8 mouse cellular contexts compared by ENCODE assay signal in genomic region chr11:84525421-84526274, GRCm38 (mm10). TPM values are rescaled to one million over a fixed set of nuclear protein-coding genes. Genes with fewer than 3 reads are reported as not detected.
DNase-seq lines count a peak whose midpoint lies in the region; ATAC-seq and TF ChIP-seq lines count a peak whose summit lies in the region.
"Had no signal": no experiment of that assay in that cellular context is flagged by ENCODE, and none has a peak within 500 bp of the region (broad histone marks: within the 10 kb centered on the region; RNA-seq: fewer than 3 reads in every experiment).

Lhx1 (minus strand) TSS chr11:84525535.

- H3K27ac ChIP-seq in CH12.LX (ENCODE audit: insufficient read depth, low read depth) = no peak within 1 kb of the TSS
- 0 out of 2 replicates have a peak within 1 kb of the TSS, but pooled peaks have one; percentile 24 for H3K27ac ChIP-seq in embryonic facial prominence, embryonic 10.5 days (replicated peaks)
- H3K27ac ChIP-seq in hindbrain, embryonic 16.5 days (ENCODE audit: low read depth, low read length) = peak within 1 kb of the TSS; percentile 77
- no peak within 1 kb of the TSS for H3K27ac ChIP-seq in liver, embryonic 14.5 days

- TF ChIP-seq CTCF in CH12.LX (conservative IDR thresholded peaks at IDR 0.05 in 1 of 2, IDR thresholded peaks at IDR 0.05 in 1 of 2; ENCODE audit: low read depth in 2 of 2, low read length in 2 of 2) = no peak
- no peak for TF ChIP-seq CTCF in G1E (IDR thresholded peaks at IDR 0.05; ENCODE audit: low read depth, low read length)
- TF ChIP-seq CTCF in liver, embryonic 14.5 days (IDR thresholded peaks at IDR 0.05; ENCODE audit: low read depth) = no peak

- TF ChIP-seq RAD21 in CH12.LX (IDR thresholded peaks at IDR 0.05; ENCODE audit: low read depth, low read length) = no peak

- TF ChIP-seq EP300 in CH12.LX (IDR thresholded peaks at IDR 0.05; ENCODE audit: low read length) = no peak
- TF ChIP-seq EP300 in liver, embryonic 14.5 days (IDR thresholded peaks at IDR 0.05; ENCODE audit: low read depth) = no peak

- H3K4me3 ChIP-seq in CH12.LX (replicated peaks in 1 of 3; ENCODE audit: low read depth in 2 of 3, low read length in 2 of 3, poor library complexity in 1 of 3) (peak within 1 kb of the TSS in 2 of 3 experiments; percentile 10 to 53), G1E (ENCODE audit: low read depth, low read length) (peak within 1 kb of the TSS; percentile 31; the same call in 1 of the 2 replicates)
- peak within 1 kb of the TSS; percentile 66 for H3K4me3 ChIP-seq in embryonic facial prominence, embryonic 10.5 days
- peak within 1 kb of the TSS; percentile 43 for H3K4me3 ChIP-seq in hindbrain, embryonic 16.5 days (ENCODE audit: low read length)
- peak within 1 kb of the TSS; percentile 1 to 34; a peak in 2 of 4 replicates for H3K4me3 ChIP-seq in liver, embryonic 14.5 days (ENCODE audit: insufficient read depth in 1 of 2, low read depth in 2 of 2, low read length in 2 of 2)

- no peak for ATAC-seq in G1E (ENCODE audit: extremely low read depth, insufficient number of reproducible peaks, low FRiP score, poor library complexity, severe bottlenecking)
- ATAC-seq in hindbrain, embryonic 16.5 days = peak; percentile 92
- no peak for ATAC-seq in liver, embryonic 14.5 days (ENCODE audit: insufficient read depth)

- H3K36me3 ChIP-seq in CH12.LX (replicated peaks in 1 of 2; ENCODE audit: control insufficient read depth in 1 of 2, insufficient read depth in 1 of 2, low read length in 1 of 2) = no peaks in the 10 kb centered on the region
- H3K36me3 ChIP-seq in G1E (replicated peaks) = no peaks in the 10 kb centered on the region
- H3K36me3 ChIP-seq in embryonic facial prominence, embryonic 10.5 days (replicated peaks) = no peaks in the 10 kb centered on the region
- no peaks in the 10 kb centered on the region for H3K36me3 ChIP-seq in hindbrain, embryonic 16.5 days (ENCODE audit: control insufficient read depth, insufficient read depth, low read length)
- no peaks in the 10 kb centered on the region for H3K36me3 ChIP-seq in liver, embryonic 14.5 days (replicated peaks; ENCODE audit: control insufficient read depth, insufficient read depth, low read depth)

- dilution Hi-C loops in CH12.LX (cut with MboI; ENCODE audit: extremely low pct_ligation_motif_present, extremely low pct_unique_long_range_greater_than_20kb, low sequenced_read_pairs) = no loop called here

- H3K9me3 ChIP-seq in CH12.LX (replicated peaks; ENCODE audit: low read length) = peaks cover 53% of the 10 kb centered on the region
- peaks cover 22% of the 10 kb centered on the region for H3K9me3 ChIP-seq in G1E (replicated peaks)
- no peaks in the 10 kb centered on the region for H3K9me3 ChIP-seq in embryonic facial prominence, embryonic 10.5 days
- no peaks in the 10 kb centered on the region for H3K9me3 ChIP-seq in hindbrain, embryonic 16.5 days (ENCODE audit: control insufficient read depth, low read length)
- no peaks in the 10 kb centered on the region for H3K9me3 ChIP-seq in liver, embryonic 14.5 days (ENCODE audit: control insufficient read depth, low read length)

- TF ChIP-seq POLR2A in CH12.LX (IDR thresholded peaks at IDR 0.05; ENCODE audit: low read depth, low read length) = no peak

- H3K4me2 ChIP-seq in CH12.LX (ENCODE audit: insufficient read depth, low read depth, poor library complexity, severe bottlenecking) = peak within 1 kb of the TSS; percentile 39
- peak within 1 kb of the TSS; percentile 68 for H3K4me2 ChIP-seq in hindbrain, embryonic 16.5 days (ENCODE audit: low read length)
- H3K4me2 ChIP-seq in liver, embryonic 14.5 days (ENCODE audit: low read depth) = peak within 1 kb of the TSS; percentile 47

- under 1% methylated on average over 64 of the region's 64 CpGs for WGBS in embryonic facial prominence, embryonic 10.5 days
- under 1% methylated on average over 64 of the region's 64 CpGs for WGBS in hindbrain, embryonic 16.5 days
- under 1% methylated on average over 64 of the region's 64 CpGs for WGBS in liver, embryonic 14.5 days (ENCODE audit: insufficient replicate concordance)

- no peak within 1 kb of the TSS; the same call in 1 of the 2 replicates for H3K9ac ChIP-seq in CH12.LX (ENCODE audit: insufficient read depth, low read depth)
- peak within 1 kb of the TSS; percentile 54 for H3K9ac ChIP-seq in hindbrain, embryonic 16.5 days (ENCODE audit: low read depth, low read length)
- no peak within 1 kb of the TSS for H3K9ac ChIP-seq in liver, embryonic 14.5 days (replicated peaks)

- no peaks in the 10 kb centered on the region for H3K79me2 ChIP-seq in CH12.LX (replicated peaks; ENCODE audit: control insufficient read depth, extremely low read depth, insufficient read depth, poor library complexity, severe bottlenecking)

- H3K27me3 ChIP-seq in CH12.LX (replicated peaks) (peaks cover 59% of the 10 kb centered on the region), G1E (ENCODE audit: insufficient read depth, low read length) (peaks cover 99% of the 10 kb centered on the region)
- peaks cover 100% of the 10 kb centered on the region for H3K27me3 ChIP-seq in embryonic facial prominence, embryonic 10.5 days (replicated peaks; ENCODE audit: low read depth, poor library complexity, severe bottlenecking)
- peaks cover 25% of the 10 kb centered on the region for H3K27me3 ChIP-seq in hindbrain, embryonic 16.5 days (replicated peaks; ENCODE audit: control insufficient read depth, insufficient read depth, low read length)
- H3K27me3 ChIP-seq in liver, embryonic 14.5 days (ENCODE audit: control insufficient read depth, insufficient read depth, low read length) = peaks cover 99% of the 10 kb centered on the region

- H3K4me1 ChIP-seq in CH12.LX (ENCODE audit: control insufficient read depth in 1 of 2, insufficient read depth in 2 of 2) (no peaks in the 10 kb centered on the region), G1E (ENCODE audit: insufficient read depth, low read depth, low read length) (peaks cover 5% of the 10 kb centered on the region)
- peaks cover 42% of the 10 kb centered on the region for H3K4me1 ChIP-seq in embryonic facial prominence, embryonic 10.5 days
- peaks cover 22% of the 10 kb centered on the region for H3K4me1 ChIP-seq in hindbrain, embryonic 16.5 days (ENCODE audit: control insufficient read depth, insufficient read depth, low read depth, low read length)
- no peaks in the 10 kb centered on the region for H3K4me1 ChIP-seq in liver, embryonic 14.5 days (replicated peaks; ENCODE audit: control insufficient read depth in 2 of 2, insufficient read depth in 2 of 2, low read length in 1 of 2)

- no peak for DNase-seq in CH12.LX (ENCODE audit: extremely low read depth)
- no peak for DNase-seq in G1E (ENCODE audit: low spot score)
- peak; percentile 88 for DNase-seq in embryonic facial prominence, embryonic 10.5 days (ENCODE audit: low spot score)
- DNase-seq in liver, embryonic 14.5 days (ENCODE audit: low read depth in 3 of 3, low spot score in 3 of 3) = no peak
- DNase-seq in testis, postnatal 14 days (ENCODE audit: low spot score) = peak; percentile 44
- DNase-seq in layer of hippocampus, adult 9-10 months (ENCODE audit: low spot score) = no peak

- in situ Hi-C loops in CH12.LX (cut with MboI; ENCODE audit: low pct_ligation_motif_present, low pct_unique_long_range_greater_than_20kb, low sequenced_read_pairs) = no loop called here

TF ChIP-seq in CH12.LX, 34 proteins besides CTCF, POLR2A, EP300 and RAD21:
- TF ChIP-seq UBTF (IDR thresholded peaks at IDR 0.05; ENCODE audit: low read depth, low read length) = no peak

RNA-seq across cellular contexts. Expression of gene Lhx1, which starts in this region (rescaled TPM):
- total RNA-seq in CH12.LX (2012; rRNA removed) (0.04 TPM in 1 of 2 replicates, not detected in the other), CH12.LX (2014; rRNA removed) (not detected in 2 replicates), G1E (2014; fragmentation: Nextera tagmentation) (not detected in 2 replicates), G1E (2017) (under 0.01 and 0.12 TPM in 2 replicates)
- polyA plus RNA-seq in CH12.LX (2012; ENCODE audit: insufficient read length, low read depth) (not detected in 2 replicates), G1E (2012) (not detected in 2 replicates)
- 1.4 and 2.4 TPM in 2 replicates for polyA plus RNA-seq in embryonic facial prominence, embryonic 10.5 days (2016; fragmentation: Nextera tagmentation; extraction: Ambion mirVana)
- polyA plus RNA-seq in hindbrain, embryonic 16.5 days (2015; fragmentation: Nextera tagmentation; extraction: Ambion mirVana) = 35.9 and 43.0 TPM in 2 replicates
- 0.03 TPM in 1 of 2 replicates, not detected in the other for polyA plus RNA-seq in liver, embryonic 14.5 days (2012; rRNA removed)
- polyA plus RNA-seq in liver, embryonic 14.5 days (2014; fragmentation: Nextera tagmentation; extraction: Ambion mirVana) = not detected in 2 replicates
- total RNA-seq: gastrocnemius, postnatal 36 days had no signal

Comparison
In these comparisons a context has a peak if more than half of its experiments do, and no peak if none do; other contexts are left out.
1. RNA of gene Lhx1 (polyA plus RNA-seq): 35.9 to 43.0 TPM in hindbrain, embryonic 16.5 days; 1.4 to 2.4 TPM in embryonic facial prominence, embryonic 10.5 days, 0.03 TPM in liver, embryonic 14.5 days, not detected in CH12.LX and not detected in G1E; every median in the first group is over 10 times any median in the second.
2. DNase-seq: peak in embryonic facial prominence, embryonic 10.5 days (single experiment) and testis, postnatal 14 days (single experiment); none in CH12.LX (single experiment), G1E (single experiment), liver, embryonic 14.5 days (0 of 3) and layer of hippocampus, adult 9-10 months (single experiment).
3. H3K27ac ChIP-seq: peak in embryonic facial prominence, embryonic 10.5 days (single experiment) and hindbrain, embryonic 16.5 days (single experiment); none in CH12.LX (single experiment) and liver, embryonic 14.5 days (single experiment).
4. Peak in every context shown above with its lines, with median percentiles within 50 percentile points of each other: H3K4me2 ChIP-seq and H3K4me3 ChIP-seq.